Mouse (Mus musculus) central nervous system, embryonic 11.5 days (tissue): ENCODE measurements around the gene Ano9. TPM values are rescaled to one million over a fixed set of nuclear protein-coding genes. Genes with fewer than 3 reads are reported as not detected.

Experiments
- polyA plus RNA-seq: library from polyadenylated mRNA; depleted of rRNA; stranded (reverse); fragments of >200 nt; gene quantifications from 2 replicates; pipeline ENCODE4 v1.2.3, GENCODE M21; 2012; rRNA removed

The Ano9 gene
- 0.52 and 0.88 TPM in 2 replicates for polyA plus RNA-seq

DNA sequence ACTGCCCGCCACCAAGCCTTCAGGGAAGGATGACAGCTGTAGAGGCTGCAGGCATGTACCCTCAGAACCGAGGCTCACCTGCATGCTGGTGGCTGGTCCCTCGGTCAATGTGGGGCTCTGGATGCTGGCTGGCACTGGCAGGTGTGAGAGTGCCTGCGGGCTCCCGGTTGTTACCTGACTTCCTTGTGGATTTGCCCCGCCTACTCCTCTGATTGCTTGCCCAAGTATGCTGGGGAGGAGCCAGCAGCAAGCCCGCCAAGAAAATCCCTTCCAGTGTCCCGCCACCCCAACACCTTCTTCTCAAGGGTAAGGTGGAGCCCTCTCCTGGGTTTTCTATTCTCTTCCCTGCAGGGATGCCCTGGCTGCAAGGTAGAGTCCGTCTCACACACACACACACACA is at the start of gene Ano9:
Gene Ano9, minus strand, starts transcription at position 171 of the 400 bp plus-strand sequence.

DNA sequence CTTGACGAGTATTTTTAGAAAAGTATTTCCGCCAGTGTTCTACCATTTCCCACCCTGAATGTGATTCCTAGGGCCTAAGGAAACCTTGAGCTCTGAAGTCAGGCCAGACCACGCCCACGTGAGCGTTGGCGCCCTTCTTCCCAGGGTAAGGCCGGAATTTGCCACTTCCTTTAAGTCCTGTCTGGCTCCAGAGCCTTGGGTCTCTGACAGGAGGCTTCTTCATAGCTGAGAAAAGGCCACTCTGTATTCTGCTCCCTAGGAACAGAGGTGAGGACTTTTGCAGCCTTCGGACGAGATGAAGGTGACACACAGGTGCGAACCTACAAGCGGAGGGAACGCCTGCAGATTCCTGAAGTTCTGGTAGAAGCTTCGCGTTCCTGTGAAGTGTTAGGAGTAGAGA is 4.6 kb upstream of the Ano9 start, which contains the start of gene Ptdss2:
Gene Ptdss2, plus strand, starts transcription at position 138 of the 400 bp plus-strand sequence.

DNA sequence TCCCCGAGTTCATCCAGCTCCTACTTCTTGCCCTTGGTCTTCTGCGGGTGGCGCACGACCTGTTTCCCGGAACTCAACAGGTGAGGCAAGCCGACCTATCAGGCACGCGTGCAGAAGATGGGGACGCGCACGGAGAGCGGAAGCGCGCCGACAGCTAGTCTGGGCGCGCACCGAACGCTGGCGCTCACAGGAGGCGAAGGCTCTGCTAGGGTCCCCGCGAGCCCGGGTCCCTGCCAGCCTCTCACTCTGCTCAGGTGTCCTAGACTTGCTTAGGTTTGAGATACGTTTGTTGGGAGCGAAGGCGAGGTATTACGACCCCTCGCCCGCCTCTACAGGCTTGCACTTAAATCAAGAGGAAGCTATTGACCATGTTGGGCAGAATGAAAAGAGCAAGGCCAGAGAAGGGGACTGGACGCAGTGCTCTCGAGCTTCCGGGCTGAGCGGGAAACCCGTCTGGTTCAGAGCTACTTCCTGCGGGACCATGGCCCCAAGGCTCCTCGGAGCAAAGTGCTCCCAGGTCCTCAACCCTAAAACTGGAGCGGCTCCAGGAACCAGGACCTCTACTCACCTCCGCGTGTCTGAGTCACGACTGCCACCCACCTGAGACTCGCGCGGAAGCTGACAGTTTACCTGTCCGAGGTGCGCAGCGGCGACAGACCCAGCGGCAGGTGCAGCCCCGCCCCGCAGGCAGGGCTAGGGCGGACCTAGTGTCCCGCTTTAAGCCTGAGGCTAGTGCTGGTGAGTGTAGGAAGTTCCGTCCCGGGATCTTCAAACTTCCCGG is 17.5 kb downstream of the Ano9 start, which contains the start of gene Sigirr:
Gene Sigirr, minus strand, starts transcription at position 662 of the 781 bp plus-strand sequence.

DNA sequence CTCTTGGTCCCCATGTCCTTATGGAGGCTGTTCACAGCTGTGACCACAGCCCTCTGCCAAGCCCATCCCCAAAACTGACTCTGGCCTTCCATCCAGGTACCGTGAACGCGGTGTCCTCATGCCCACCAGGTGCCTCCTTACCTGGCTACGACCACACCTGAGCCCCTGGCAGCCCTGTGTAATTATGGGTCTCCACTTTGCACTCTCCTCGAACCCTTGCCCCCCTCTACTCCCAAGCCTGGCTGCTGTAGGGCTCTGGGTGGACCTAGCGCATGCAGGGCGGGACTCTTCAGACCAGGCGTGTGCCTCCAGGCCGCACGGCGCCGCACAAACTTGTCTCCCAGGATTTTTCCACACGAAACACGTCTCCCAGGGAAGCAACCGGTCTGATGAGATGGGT is 39.8 kb downstream of the Ano9 start, which contains the start of gene Pkp3:
Gene Pkp3, plus strand, starts transcription at position 378 of the 400 bp plus-strand sequence.

GRCm38 (mm10) chr7:141060426-141061242 is 57.0 kb downstream of the Ano9 start, which contains the start of gene B4galnt4:
Gene B4galnt4, plus strand, starts transcription at chr7:141061104.

Other genes starting within 250 kb of the Ano9 start
- 167 and 206 TPM in 2 replicates for gene Psmd13, start 235.8 kb downstream of the Ano9 start, polyA plus RNA-seq
- gene Sirt3, start 235.5 kb downstream of the Ano9 start, polyA plus RNA-seq, result 22.4 and 26.1 TPM in 2 replicates
- gene Cox8b, start 217.4 kb downstream of the Ano9 start, polyA plus RNA-seq, result 0.50 and 1.3 TPM in 2 replicates
- gene Nlrp6, start 196.9 kb downstream of the Ano9 start, polyA plus RNA-seq, result 0.17 and 0.53 TPM in 2 replicates
- 15.3 and 24.6 TPM in 2 replicates for gene Pgghg, start 176.4 kb downstream of the Ano9 start, polyA plus RNA-seq
- 0.88 and 2.0 TPM in 2 replicates for gene Ifitm5, start 167.5 kb downstream of the Ano9 start, polyA plus RNA-seq
- gene Gm45717, start 161.9 kb downstream of the Ano9 start, polyA plus RNA-seq, result not detected in 2 replicates
- gene Ifitm2, start 161.8 kb downstream of the Ano9 start, polyA plus RNA-seq, result 87.0 and 380 TPM in 2 replicates
- 12.4 and 30.5 TPM in 2 replicates for gene Ifitm1, start 150.6 kb downstream of the Ano9 start, polyA plus RNA-seq
- 5.5 and 20.2 TPM in 2 replicates for gene Ifitm3, start 107.0 kb downstream of the Ano9 start, polyA plus RNA-seq
- gene Ifitm6, start 99.9 kb downstream of the Ano9 start, polyA plus RNA-seq, result 0.35 and 0.38 TPM in 2 replicates
- gene Gm17387, start 88.7 kb downstream of the Ano9 start, polyA plus RNA-seq, result not detected in 2 replicates
- gene B4galnt4, start 56.7 kb downstream of the Ano9 start, polyA plus RNA-seq, result 68.2 and 109 TPM in 2 replicates
- 1.5 and 2.1 TPM in 2 replicates for gene Pkp3, start 39.6 kb downstream of the Ano9 start, polyA plus RNA-seq
- 2.3 and 2.7 TPM in 2 replicates for gene Sigirr, start 17.2 kb downstream of the Ano9 start, polyA plus RNA-seq
- 55.5 and 61.6 TPM in 2 replicates for gene Ptdss2, start 4.6 kb upstream of the Ano9 start, polyA plus RNA-seq
- 44.5 and 71.8 TPM in 2 replicates for gene Rnh1, start 55.1 kb upstream of the Ano9 start, polyA plus RNA-seq
- gene Hras, start 76.2 kb upstream of the Ano9 start, polyA plus RNA-seq, result 97.5 and 134 TPM in 2 replicates
- 15.4 and 17.1 TPM in 2 replicates for gene Lrrc56, start 76.4 kb upstream of the Ano9 start, polyA plus RNA-seq
- gene Lmntd2, start 96.3 kb upstream of the Ano9 start, polyA plus RNA-seq, result 8.6 and 10.9 TPM in 2 replicates
- 38.0 and 43.8 TPM in 2 replicates for gene Rassf7, start 98.1 kb upstream of the Ano9 start, polyA plus RNA-seq
- 45.8 and 52.9 TPM in 2 replicates for gene Phrf1, start 111.0 kb upstream of the Ano9 start, polyA plus RNA-seq
- 0.49 and 0.77 TPM in 2 replicates for gene Irf7, start 148.7 kb upstream of the Ano9 start, polyA plus RNA-seq
- gene Cdhr5, start 159.0 kb upstream of the Ano9 start, polyA plus RNA-seq, result 0.02 and 0.16 TPM in 2 replicates
- gene Sct, start 161.3 kb upstream of the Ano9 start, polyA plus RNA-seq, result 0.28 and 4.1 TPM in 2 replicates
- 0.56 and 1.6 TPM in 2 replicates for gene Drd4, start 174.2 kb upstream of the Ano9 start, polyA plus RNA-seq
- gene Deaf1, start 209.9 kb upstream of the Ano9 start, polyA plus RNA-seq, result 45.2 and 61.7 TPM in 2 replicates
- 44.9 and 57.3 TPM in 2 replicates for gene Tmem80, start 209.9 kb upstream of the Ano9 start, polyA plus RNA-seq
- gene Eps8l2, start 221.1 kb upstream of the Ano9 start, polyA plus RNA-seq, result 2.7 and 3.8 TPM in 2 replicates